14 mouse cellular contexts compared by ENCODE assay signal in genomic region chr1:182346491-182346890, GRCm38 (mm10). TPM values are rescaled to one million over a fixed set of nuclear protein-coding genes. Genes with fewer than 3 reads are reported as not detected.
DNase-seq lines count a peak whose midpoint lies in the region; ATAC-seq and TF ChIP-seq lines count a peak whose summit lies in the region.
"Had no signal": no experiment of that assay in that cellular context is flagged by ENCODE, and none has a peak within 500 bp of the region (broad histone marks: within the 10 kb centered on the region; RNA-seq: fewer than 3 reads in every experiment).

No protein-coding gene starts in this region.

- H3K4me2 ChIP-seq in heart, postnatal 0 days (ENCODE audit: low read depth, low read length), result peak overlapping the region; percentile 24
- H3K4me2 ChIP-seq: liver, embryonic 11.5 days had no signal

- no peaks in the 10 kb centered on the region for H3K4me1 ChIP-seq in heart, postnatal 0 days (ENCODE audit: control insufficient read depth, insufficient read depth)

- H3K27ac ChIP-seq in gastrocnemius, adult 2 months, result peak overlapping the region; percentile 79
- peak overlapping the region; percentile 67 for H3K27ac ChIP-seq in heart, postnatal 0 days (ENCODE audit: low read depth)

- TF ChIP-seq CTCF in gastrocnemius, adult 2 months (IDR thresholded peaks at IDR 0.05), result no peak
- TF ChIP-seq CTCF in heart, postnatal 0 days (IDR thresholded peaks at IDR 0.05; ENCODE audit: low read depth), result no peak

- H3K27me3 ChIP-seq in heart, postnatal 0 days (ENCODE audit: control insufficient read depth, insufficient read depth, low read length), result no peaks in the 10 kb centered on the region

- TF ChIP-seq EP300 in heart, postnatal 0 days (IDR thresholded peaks at IDR 0.05; ENCODE audit: low read depth), result no peak

- DNase-seq in gastrocnemius, adult 2 months, result no peak
- DNase-seq in gastrocnemius, adult 8-10 months (ENCODE audit: low spot score in 2 of 2), result no peak
- DNase-seq in layer of hippocampus, adult 8-10 months (ENCODE audit: low spot score in 2 of 2), result peak; percentile 20 to 23
- DNase-seq in layer of hippocampus, postnatal 10 days (ENCODE audit: low spot score in 2 of 2), result no peak
- DNase-seq in heart, postnatal 0 days (ENCODE audit: low spot score), result no peak
- DNase-seq in right cerebral cortex, postnatal 25 days, result peak; percentile 34
- DNase-seq in urinary bladder, postnatal 4 days (ENCODE audit: low spot score in 2 of 2), result no peak
- DNase-seq: adrenal gland, postnatal 25 days; kidney, adult 2 months; thymus, adult 18-20 months had no signal

- 19% methylated on average over 5 of the region's 5 CpGs for WGBS in heart, postnatal 0 days

- intact Hi-C loops in gastrocnemius, adult 2 months (cut with DNase I), result loop anchor here (10.0 kb wide), 1 partner anchor 62 kb away; the partner anchor contains the start of gene Degs1

- no peak overlapping the region for H3K9ac ChIP-seq in heart, postnatal 0 days (replicated peaks; ENCODE audit: low read depth, low read length)

- H3K4me3 ChIP-seq in gastrocnemius, adult 2 months, result peak overlapping the region; percentile 43
- H3K4me3 ChIP-seq in heart, postnatal 0 days (ENCODE audit: low read depth, low read length), result no peak overlapping the region
- H3K4me3 ChIP-seq: megakaryocyte, embryonic 14.5 days had no signal

- H3K9me3 ChIP-seq in heart, postnatal 0 days (replicated peaks; ENCODE audit: control insufficient read depth, low read length), result no peaks in the 10 kb centered on the region

- H3K36me3 ChIP-seq in heart, postnatal 0 days (replicated peaks; ENCODE audit: control insufficient read depth, insufficient read depth, low read length), result no peaks in the 10 kb centered on the region
- H3K36me3 ChIP-seq: G1E had no signal

- ATAC-seq in heart, postnatal 0 days (ENCODE audit: insufficient read depth, low read depth), result peak; percentile 49; the same call in 1 of the 2 replicates
- ATAC-seq: hindbrain, embryonic 16.5 days had no signal

RNA-seq across cellular contexts. Expression of gene Fbxo28, which starts 5.1 kb away (rescaled TPM):
- total RNA-seq in gastrocnemius, adult 2 months (2021), result 10 to 100 TPM; 21.5 to 23.1 TPM
- total RNA-seq in gastrocnemius, adult 8-10 months (2022), result 10 to 100 TPM; 17.2 to 21.0 (median 19.1) TPM
- total RNA-seq in layer of hippocampus, adult 8-10 months (2022), result 10 to 100 TPM; 42.6 to 52.8 (median 49.5) TPM
- total RNA-seq in layer of hippocampus, postnatal 10 days (2021), result 10 to 100 TPM; 43.2 to 46.8 TPM
- total RNA-seq in heart, postnatal 0 days (2014; rRNA removed; ENCODE audit: low replicate concordance), result 12.2 and 27.9 TPM in 2 replicates
- polyA plus RNA-seq in heart, postnatal 0 days (2015; fragmentation: Nextera tagmentation; extraction: Ambion mirVana), result 7.2 and 7.7 TPM in 2 replicates

Comparison
In these comparisons a context has a peak if more than half of its experiments do, and no peak if none do; other contexts are left out.
1. DNase-seq: peak in layer of hippocampus, adult 8-10 months (2 of 2) and right cerebral cortex, postnatal 25 days (single experiment); none in gastrocnemius, adult 2 months (single experiment), gastrocnemius, adult 8-10 months (0 of 2), layer of hippocampus, postnatal 10 days (0 of 2), heart, postnatal 0 days (single experiment) and urinary bladder, postnatal 4 days (0 of 2).